Mouse (Mus musculus) liver, embryonic 14.5 days (tissue): ENCODE measurements at regions not wholly inside any gene's neighbourhood (a gene's known extent, or its start where the extent isn't known, plus 50 kb on each side); places are given as distances from the start of the nearest gene placed in this dataset.

Experiments used
- CTCF ChIP-seq: IDR thresholded peaks from 2 replicates; pipeline ENCODE4 v1.5.1; 2016; ENCODE audit warnings: antibody characterized with exemption, low read depth, control low read depth
- EP300 ChIP-seq: IDR thresholded peaks from 2 replicates; pipeline ENCODE4 v1.6.1; 2016; ENCODE audit warnings: antibody characterized with exemption, low read depth

- TF ChIP-seq CTCF (no peak), EP300 (no peak)
These were observed 297.4 kb upstream of the Id2 start for GRCm38 (mm10) chr12:25394326-25394725.
